Mouse (Mus musculus) midbrain, embryonic 14.5 days (tissue): ENCODE measurements around the gene Ring1. TPM values are rescaled to one million over a fixed set of nuclear protein-coding genes. Genes with fewer than 3 reads are reported as not detected.
A peak's percentile ranks its signal among the peaks of the same experiment; 100 is the strongest.

Source experiments
- ATAC-seq: fragments of 200-750 bp; cut with Nextera tagmentation; 2 replicates; pipeline ENCODE4 v1.8.0; 2017; ENCODE audit warnings: moderate number of reproducible peaks, moderate library complexity; ENCODE audit not compliant: low FRiP score, low TSS enrichment
- DNase-seq: peaks from one replicate; pipeline ENCODE4 v3.0.0-alpha.2; 2015
- H3K27ac ChIP-seq: fragments of 300-500 bp; sonication (generic); replicated peaks from 2 replicates; pipeline ENCODE4 v1.5.1; 2014; ENCODE audit warnings: mild to moderate bottlenecking, low read depth, low read length, moderate library complexity
- H3K27me3 ChIP-seq: fragments of 300-500 bp; sonication (generic); 2 replicates; pipeline ENCODE4 v1.6.1; 2014; ENCODE audit warnings: low read length, control low read depth, mixed read lengths; ENCODE audit not compliant: control insufficient read depth, insufficient read depth
- H3K36me3 ChIP-seq: fragments of 300-500 bp; sonication (generic); 2 replicates; pipeline ENCODE4 v1.6.1; 2014; ENCODE audit warnings: low read length, control low read depth; ENCODE audit not compliant: control insufficient read depth, insufficient read depth
- H3K4me1 ChIP-seq: fragments of 300-500 bp; sonication (generic); 2 replicates; pipeline ENCODE4 v1.6.1; 2014; ENCODE audit warnings: mild to moderate bottlenecking, antibody characterized with exemption, low read length, control low read depth; ENCODE audit not compliant: control insufficient read depth, insufficient read depth
- H3K4me2 ChIP-seq: fragments of 300-500 bp; sonication (generic); 2 replicates; pipeline ENCODE4 v1.6.1; 2014; ENCODE audit warnings: mild to moderate bottlenecking, low read length, moderate library complexity
- H3K4me3 ChIP-seq: fragments of 300-500 bp; sonication (generic); replicated peaks from 2 replicates; pipeline ENCODE4 v1.5.1; 2014; ENCODE audit warnings: low read depth, low read length
- H3K9ac ChIP-seq: fragments of 300-500 bp; sonication (generic); replicated peaks from 2 replicates; pipeline ENCODE4 v1.6.1; 2014; ENCODE audit warnings: mild to moderate bottlenecking, low read length, moderate library complexity
- H3K9me3 ChIP-seq: fragments of 300-500 bp; sonication (generic); 2 replicates; pipeline ENCODE4 v1.6.1; 2016; ENCODE audit warnings: low read length, control low read depth, mixed read lengths; ENCODE audit not compliant: control insufficient read depth
- WGBS: fragments of 180-500 bp; shearing (Covaris S2); extraction: QIAGEN DNeasy Blood & Tissue Kit; methylation state at CpG from one replicate; pipeline ENCODE4 v1.1.7; 2014; 5-methylcytosine and 5-hydroxymethylcytosine counted together
- polyA plus RNA-seq: library from polyadenylated mRNA; unstranded; fragments of >200 nt; fragmentation: Nextera tagmentation; extraction: Ambion mirVana; gene quantifications from 2 replicates; pipeline ENCODE4 v1.2.1, GENCODE M21; 2014

Ring1 gene
- polyA plus RNA-seq, 1 experiment from 2014 or later: 9.1 TPM

DNA sequence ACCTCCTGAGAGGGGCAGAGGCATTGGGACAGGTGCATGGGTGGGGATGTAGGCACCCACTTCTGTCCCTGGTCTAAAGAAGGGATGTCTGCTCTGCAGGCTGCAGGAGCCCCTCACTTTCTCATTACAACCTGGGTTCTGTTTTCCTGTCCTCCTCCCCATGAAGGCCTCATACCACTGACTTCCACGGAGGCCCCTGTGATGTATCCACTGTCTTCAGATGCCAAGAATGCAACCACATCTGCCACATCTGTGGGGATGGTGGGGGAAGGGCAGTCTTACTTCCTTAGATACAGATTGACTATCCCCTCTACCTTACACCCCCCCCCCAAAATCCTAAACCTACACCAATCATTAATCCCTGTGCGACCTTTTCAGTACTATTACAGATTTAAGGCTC is 1.7 kb upstream of the Ring1 start:
- 3% methylated on average over 2 of the region's 2 CpGs for WGBS
- Histone ChIP-seq H3K4me3 (peak overlapping the region; percentile 88), H3K36me3 (peaks cover 40% of the 10 kb centered on the region), H3K4me1 (peaks cover 54% of the 10 kb centered on the region), H3K9ac (no peak overlapping the region; the same call in 1 of the 2 replicates), H3K27me3 (no peaks in the 10 kb centered on the region), H3K27ac (peak overlapping the region; percentile 99), H3K9me3 (no peaks in the 10 kb centered on the region), H3K4me2 (peak overlapping the region; percentile 92)
- ATAC-seq: no peak
- DNase-seq: no peak

GRCm38 (mm10) chr17:34025756-34026151 is 1.3 kb upstream of the Ring1 start:
- Histone ChIP-seq H3K4me2 (peak overlapping the region; percentile 92), H3K4me1 (peaks cover 54% of the 10 kb centered on the region), H3K36me3 (peaks cover 45% of the 10 kb centered on the region), H3K27ac (peak overlapping the region; percentile 99), H3K9me3 (no peaks in the 10 kb centered on the region), H3K4me3 (peak overlapping the region; percentile 88), H3K9ac (peak overlapping the region; percentile 93), H3K27me3 (no peaks in the 10 kb centered on the region)
- WGBS: 5% methylated on average over 7 of the region's 7 CpGs
- DNase-seq (peak; percentile 85), ATAC-seq (peak; percentile 31)

DNA sequence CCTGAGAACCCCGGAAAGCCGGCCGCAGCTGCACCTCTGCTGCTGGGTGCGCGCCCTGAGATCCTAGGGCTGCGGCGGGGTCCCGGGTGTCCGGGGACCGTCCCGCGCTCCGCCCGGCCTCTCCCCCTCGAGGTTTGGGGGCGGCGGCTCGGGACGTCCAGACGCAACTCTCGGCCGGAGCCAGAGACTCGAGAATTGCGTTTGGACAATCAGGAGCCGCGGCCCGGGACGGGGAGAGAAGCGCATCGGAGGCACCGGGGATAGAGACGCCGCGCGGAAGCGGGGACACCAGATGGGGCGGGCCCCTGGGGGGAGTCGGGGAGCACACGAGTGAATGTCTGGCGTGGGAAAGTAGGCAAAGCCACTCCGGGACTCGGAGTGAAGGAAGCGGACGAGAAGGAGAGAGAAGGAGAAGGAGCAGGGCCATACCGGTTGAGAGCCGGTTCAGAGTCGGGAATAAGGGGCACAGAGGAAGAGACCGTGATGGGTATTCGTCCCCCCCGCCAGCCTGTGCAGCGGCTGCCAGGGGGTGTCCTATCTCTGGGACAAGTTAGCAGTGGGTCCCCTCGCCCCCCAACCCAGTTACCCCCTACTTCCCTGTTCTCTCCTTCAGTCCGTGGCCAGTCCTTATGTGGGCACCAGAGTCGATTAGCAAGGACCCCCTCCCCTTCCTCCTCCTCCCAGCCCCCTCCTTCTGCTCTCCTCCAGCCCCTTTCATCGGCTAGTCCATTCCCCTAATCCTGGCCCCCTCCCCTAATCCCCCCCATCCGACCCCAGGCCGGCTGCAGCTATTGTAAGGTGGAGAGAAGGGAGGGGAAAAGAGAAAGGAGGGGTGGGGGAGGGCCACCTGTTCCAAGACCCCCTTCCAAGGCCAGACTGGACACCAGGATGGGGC is 628 bp upstream of the Ring1 start:
- peak overlapping the region; percentile 93 for H3K9ac ChIP-seq
- peak overlapping the region; percentile 92 for H3K4me2 ChIP-seq
- peaks cover 45% of the 10 kb centered on the region for H3K36me3 ChIP-seq
- peaks cover 47% of the 10 kb centered on the region for H3K4me1 ChIP-seq
- under 1% methylated on average over 57 of the region's 57 CpGs for WGBS
- peak; percentile 74 for DNase-seq
- ATAC-seq: peak; percentile 15
- H3K4me3 ChIP-seq: peak overlapping the region; percentile 88
- H3K27ac ChIP-seq: peak overlapping the region; percentile 99
- no peaks in the 10 kb centered on the region for H3K9me3 ChIP-seq
- H3K27me3 ChIP-seq: no peaks in the 10 kb centered on the region

- Histone ChIP-seq H3K9ac (peak overlapping the region; percentile 93), H3K36me3 (peaks cover 30% of the 10 kb centered on the region), H3K27me3 (no peaks in the 10 kb centered on the region), H3K9me3 (no peaks in the 10 kb centered on the region), H3K27ac (peak overlapping the region; percentile 99), H3K4me2 (peak overlapping the region; percentile 92), H3K4me3 (peak overlapping the region; percentile 88), H3K4me1 (peaks cover 40% of the 10 kb centered on the region)
- DNase-seq (no peak), ATAC-seq (no peak)
- 59% methylated on average over 9 of the region's 9 CpGs for WGBS
These were observed 802 bp downstream of the Ring1 start for GRCm38 (mm10) chr17:34023678-34024077.

DNA sequence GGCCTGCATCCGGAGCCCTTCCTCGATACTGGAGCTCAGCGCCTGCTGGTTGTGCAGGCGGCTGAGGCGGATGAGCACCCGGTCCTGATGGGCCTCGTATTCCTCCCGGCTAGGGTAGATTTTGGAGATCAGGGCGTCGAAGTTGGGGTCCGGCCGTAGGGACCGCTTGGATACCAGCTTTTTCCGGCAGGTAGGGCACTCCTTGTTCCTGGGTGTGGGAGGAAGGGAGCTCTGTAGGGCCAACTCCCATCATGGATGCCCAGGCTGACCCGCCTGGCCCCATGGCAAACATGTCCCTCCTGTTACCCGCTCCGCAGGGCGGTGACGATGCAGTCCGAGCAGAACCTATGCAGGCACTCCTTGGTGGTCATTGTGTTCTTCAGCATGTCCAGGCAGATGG is 1.5 kb downstream of the Ring1 start:
- peaks cover 33% of the 10 kb centered on the region for H3K4me1 ChIP-seq
- no peak for DNase-seq

DNA sequence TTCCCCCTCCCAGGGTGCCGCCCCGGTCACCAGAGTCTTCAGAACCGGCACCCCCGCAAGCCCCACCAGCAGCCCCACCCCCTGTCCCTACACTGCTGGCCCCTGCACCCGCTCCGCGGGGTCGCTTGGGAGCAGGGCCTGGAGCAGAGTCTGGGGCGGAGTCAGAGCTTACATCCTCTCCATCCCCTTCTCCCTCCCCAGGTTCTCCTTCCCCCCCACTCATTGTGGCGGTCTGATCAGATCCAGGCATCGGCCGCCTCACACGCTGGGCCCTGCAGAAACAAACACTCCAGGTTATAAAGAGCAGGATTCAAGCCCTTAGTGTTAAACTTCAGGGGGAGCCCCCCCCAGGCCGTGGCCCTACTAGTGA is 2.1 kb downstream of the Ring1 start:
- DNase-seq: no peak
- no peaks in the 10 kb centered on the region for H3K9me3 ChIP-seq
- peaks cover 25% of the 10 kb centered on the region for H3K36me3 ChIP-seq
- no peak overlapping the region for H3K27ac ChIP-seq
- no peak for ATAC-seq
- H3K27me3 ChIP-seq: no peaks in the 10 kb centered on the region
- no peak overlapping the region for H3K4me3 ChIP-seq
- WGBS: 94% methylated on average over 14 of the region's 14 CpGs
- H3K9ac ChIP-seq: no peak overlapping the region
- no peak overlapping the region for H3K4me2 ChIP-seq
- H3K4me1 ChIP-seq: peaks cover 32% of the 10 kb centered on the region

More for the DNA sequence above, 1.5 kb downstream of the Ring1 start:
- Histone ChIP-seq H3K27ac (no peak overlapping the region), H3K4me3 (no peak overlapping the region), H3K9me3 (no peaks in the 10 kb centered on the region), H3K4me2 (no peak overlapping the region; the same call in 1 of the 2 replicates), H3K27me3 (no peaks in the 10 kb centered on the region), H3K9ac (no peak overlapping the region), H3K36me3 (peaks cover 25% of the 10 kb centered on the region)
- no peak for ATAC-seq
- 98% methylated on average over 20 of the region's 20 CpGs for WGBS

DNA sequence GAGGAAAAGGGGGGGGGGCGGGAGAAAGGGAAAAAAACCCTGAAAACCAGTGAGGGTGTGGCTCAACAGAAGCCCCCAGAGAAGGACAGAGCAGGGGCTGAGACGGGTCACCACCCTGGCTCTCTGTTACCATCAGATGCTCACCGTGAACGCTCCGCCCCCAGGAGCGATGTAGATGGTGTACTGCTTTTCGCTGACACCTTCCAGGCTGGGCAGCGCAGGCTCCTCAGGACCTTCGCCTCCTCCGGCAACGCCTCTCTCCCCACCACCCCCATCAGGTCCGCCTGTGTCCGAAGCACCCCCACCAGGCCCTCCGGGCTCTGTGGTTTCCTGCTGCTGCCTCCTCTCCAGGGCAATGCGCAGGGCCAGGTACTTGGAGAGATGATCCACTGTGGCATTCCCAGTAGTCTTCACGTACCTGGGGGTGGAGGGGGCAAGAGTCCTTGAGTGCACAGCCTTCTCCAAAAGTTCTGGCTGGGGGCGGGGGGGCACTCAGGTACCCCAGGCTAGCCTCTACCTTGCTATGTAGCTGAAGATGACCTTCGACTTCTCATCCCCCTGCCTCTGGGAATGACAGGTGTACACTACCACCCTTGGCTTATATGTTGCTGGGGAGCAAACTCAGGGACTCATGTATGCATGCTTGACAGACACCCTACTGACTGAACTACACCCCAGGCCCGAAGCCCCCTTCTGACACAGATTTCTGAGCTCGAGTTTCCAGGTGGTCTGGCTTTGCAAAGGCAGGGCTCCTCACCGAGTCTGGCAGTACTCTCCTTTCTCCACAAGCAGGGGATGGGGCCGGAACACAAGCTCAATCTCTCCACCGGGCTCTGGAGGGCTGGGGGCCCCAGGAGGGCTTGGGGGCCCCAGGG is 2.7 kb downstream of the Ring1 start:
- no peak overlapping the region for H3K4me3 ChIP-seq
- no peaks in the 10 kb centered on the region for H3K9me3 ChIP-seq
- peaks cover 25% of the 10 kb centered on the region for H3K36me3 ChIP-seq
- ATAC-seq (no peak), DNase-seq (no peak)
- H3K4me1 ChIP-seq: peaks cover 26% of the 10 kb centered on the region
- H3K27ac ChIP-seq: no peak overlapping the region
- 96% methylated on average over 23 of the region's 23 CpGs for WGBS
- H3K4me2 ChIP-seq: no peak overlapping the region
- no peak overlapping the region for H3K9ac ChIP-seq
- H3K27me3 ChIP-seq: no peaks in the 10 kb centered on the region

DNA sequence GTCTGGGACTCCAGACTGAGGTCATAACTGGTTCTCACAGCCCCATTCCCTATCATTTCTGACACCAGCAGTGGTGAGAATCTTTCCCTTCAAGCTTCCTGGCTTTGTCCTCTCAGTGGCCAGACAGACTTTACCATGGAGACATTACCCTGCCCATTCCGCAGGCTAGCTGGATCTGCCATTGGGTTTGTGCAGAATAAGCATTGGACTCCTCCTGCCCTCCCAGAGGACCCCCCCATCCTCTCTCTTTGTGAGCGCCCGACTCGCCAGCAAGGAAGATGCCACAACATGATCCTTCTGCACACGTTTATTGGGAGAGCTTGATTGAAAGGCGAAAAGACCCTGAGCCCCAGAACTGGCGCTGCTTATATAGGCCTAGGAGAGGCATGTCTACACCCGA is 11.0 kb downstream of the Ring1 start:
- Histone ChIP-seq H3K9ac (no peak overlapping the region), H3K27ac (no peak overlapping the region), H3K4me1 (no peaks in the 10 kb centered on the region), H3K27me3 (no peaks in the 10 kb centered on the region), H3K36me3 (no peaks in the 10 kb centered on the region), H3K9me3 (0 out of 2 replicates have a peak, but pooled peaks cover 3% of the 10 kb centered on the region), H3K4me2 (no peak overlapping the region), H3K4me3 (no peak overlapping the region)
- ATAC-seq (no peak), DNase-seq (no peak)
- WGBS: 92% methylated on average over 8 of the region's 8 CpGs
